Mouse (Mus musculus) liver, embryonic 16.5 days (tissue): ENCODE results near the gene Ccdc150. TPM values are rescaled to one million over a fixed set of nuclear protein-coding genes. Genes with fewer than 3 reads are reported as not detected.

ENCODE experiments used
- ATAC-seq: fragments of 200-750 bp; cut with Nextera tagmentation; 2 replicates; pipeline ENCODE4 v1.8.0; 2017; ENCODE audit warnings: low read depth, mild to moderate bottlenecking, moderate number of reproducible peaks, moderate library complexity
- H3K27ac ChIP-seq: fragments of 300-500 bp; sonication (generic); 2 replicates; pipeline ENCODE4 v1.5.1; 2014; ENCODE audit warnings: mild to moderate bottlenecking, low read length
- H3K27me3 ChIP-seq: fragments of 300-500 bp; sonication (generic); 2 replicates; pipeline ENCODE4 v1.6.1; 2014; ENCODE audit warnings: low read depth, low read length, mixed read lengths; ENCODE audit not compliant: control insufficient read depth, insufficient read depth
- H3K36me3 ChIP-seq: fragments of 300-500 bp; sonication (generic); 2 replicates; pipeline ENCODE4 v1.6.1; 2014; ENCODE audit warnings: mild to moderate bottlenecking; ENCODE audit not compliant: control insufficient read depth, insufficient read depth
- H3K4me1 ChIP-seq: fragments of 300-500 bp; sonication (generic); 2 replicates; pipeline ENCODE4 v1.6.1; 2014; ENCODE audit warnings: low read depth, low read length, mixed read lengths; ENCODE audit not compliant: control insufficient read depth
- H3K4me2 ChIP-seq: fragments of 300-500 bp; sonication (generic); 2 replicates; pipeline ENCODE4 v1.6.1; 2014; ENCODE audit warnings: low read depth, low read length, mixed read lengths
- H3K4me3 ChIP-seq: fragments of 300-500 bp; sonication (generic); 2 replicates; pipeline ENCODE4 v1.5.1; 2014; ENCODE audit warnings: low read depth, mild to moderate bottlenecking, low read length
- H3K9ac ChIP-seq: fragments of 300-500 bp; sonication (generic); 2 replicates; pipeline ENCODE4 v1.6.1; 2014; ENCODE audit warnings: low read depth, low read length
- H3K9me3 ChIP-seq: fragments of 300-500 bp; sonication (generic); replicated peaks from 2 replicates; pipeline ENCODE4 v1.6.1; 2016; ENCODE audit warnings: low read length; ENCODE audit not compliant: control insufficient read depth
- WGBS: fragments of 180-500 bp; shearing (Covaris S2); extraction: QIAGEN DNeasy Blood & Tissue Kit; methylation state at CpG from one replicate; pipeline ENCODE4 v1.1.7; 2014; ENCODE audit not compliant: insufficient replicate concordance; 5-methylcytosine and 5-hydroxymethylcytosine counted together
- polyA plus RNA-seq: library from polyadenylated mRNA; unstranded; fragments of >200 nt; fragmentation: Nextera tagmentation; extraction: Ambion mirVana; gene quantifications from 2 replicates; pipeline ENCODE4 v1.2.1, GENCODE M21; 2015

Gene Ccdc150
- polyA plus RNA-seq, 1 experiment from 2014 or later = 0.09 TPM

DNA sequence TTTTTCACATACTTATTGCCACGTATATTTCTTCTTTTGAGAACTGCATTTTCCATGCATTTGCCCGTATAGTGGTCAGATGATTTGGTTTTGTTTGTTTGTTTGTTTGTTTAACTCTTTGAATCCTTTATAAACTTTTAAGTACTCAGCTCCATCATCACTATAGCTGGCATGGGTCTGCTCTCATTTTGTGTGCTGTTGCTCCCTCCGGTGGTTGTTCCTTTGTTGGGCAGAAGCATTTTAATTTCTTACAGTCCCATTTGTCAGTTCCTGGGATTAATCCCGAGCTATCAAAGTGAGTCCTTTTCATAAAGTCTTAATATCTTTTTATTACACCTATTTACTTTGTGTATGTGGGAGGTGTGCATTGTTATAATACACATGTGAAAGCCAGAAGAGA lies 82.5 kb downstream of the Ccdc150 start:
- H3K4me3 ChIP-seq = no peak overlapping the region
- H3K9ac ChIP-seq = no peak overlapping the region
- no peak for ATAC-seq
- no peaks in the 10 kb centered on the region for H3K9me3 ChIP-seq
- no peaks in the 10 kb centered on the region for H3K4me1 ChIP-seq
- H3K36me3 ChIP-seq = no peaks in the 10 kb centered on the region
- 41% methylated on average over 4 of the region's 4 CpGs for WGBS
- H3K27me3 ChIP-seq = no peaks in the 10 kb centered on the region
- no peak overlapping the region for H3K4me2 ChIP-seq
- H3K27ac ChIP-seq = no peak overlapping the region

GRCm38 (mm10) chr1:54354786-54355185 lies 104.3 kb downstream of the Ccdc150 start:
- Histone ChIP-seq H3K9me3 (no peaks in the 10 kb centered on the region), H3K4me2 (no peak overlapping the region), H3K4me1 (no peaks in the 10 kb centered on the region), H3K9ac (no peak overlapping the region), H3K36me3 (no peaks in the 10 kb centered on the region), H3K27ac (no peak overlapping the region), H3K4me3 (no peak overlapping the region), H3K27me3 (no peaks in the 10 kb centered on the region)
- WGBS = 64% methylated on average over 4 of the region's 4 CpGs
- ATAC-seq = no peak

DNA sequence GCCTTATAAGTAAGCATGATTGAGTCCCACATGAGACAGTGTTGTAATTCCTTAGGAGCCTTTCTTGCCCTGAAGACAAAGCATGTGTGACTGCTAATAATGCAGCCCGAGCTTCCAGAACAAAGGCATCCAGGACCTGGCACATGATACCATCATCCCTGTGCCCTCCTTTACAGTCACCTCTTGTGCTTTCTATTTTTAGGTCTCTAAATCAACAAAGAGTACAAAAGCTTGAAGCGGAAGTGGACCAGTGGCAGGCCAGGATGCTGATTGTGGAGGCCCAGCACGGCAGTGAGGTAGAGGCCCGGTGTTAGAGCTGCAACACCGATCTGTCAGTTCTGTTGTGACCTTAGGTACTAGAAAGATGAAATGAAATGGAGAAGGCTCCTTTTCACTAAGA lies 105.0 kb downstream of the Ccdc150 start:
- H3K27ac ChIP-seq = no peak overlapping the region
- H3K4me2 ChIP-seq = no peak overlapping the region
- H3K9ac ChIP-seq = no peak overlapping the region
- H3K4me1 ChIP-seq = no peaks in the 10 kb centered on the region
- H3K4me3 ChIP-seq = no peak overlapping the region
- 57% methylated on average over 5 of the region's 5 CpGs for WGBS
- no peaks in the 10 kb centered on the region for H3K36me3 ChIP-seq
- H3K27me3 ChIP-seq = no peaks in the 10 kb centered on the region
- no peak for ATAC-seq
- no peaks in the 10 kb centered on the region for H3K9me3 ChIP-seq

DNA sequence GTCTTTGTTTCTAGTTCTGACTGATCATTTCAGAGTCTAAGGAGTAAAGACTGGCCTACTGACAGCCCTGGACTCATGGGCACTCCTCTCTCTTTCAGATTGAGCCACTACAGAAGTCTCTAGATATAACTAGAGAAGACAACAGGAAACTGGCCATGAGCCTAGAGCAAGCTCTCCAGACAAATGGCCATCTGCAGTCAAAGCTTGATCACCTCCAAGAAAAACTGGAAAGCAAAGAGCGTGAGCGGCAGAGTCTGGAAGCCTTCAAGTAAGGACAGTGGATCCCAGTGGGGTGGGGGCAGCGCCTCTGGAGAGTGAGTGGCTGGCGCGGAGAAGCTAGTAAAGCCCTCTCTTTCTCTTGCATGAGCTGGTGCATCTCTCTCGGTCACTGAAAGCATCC lies 106.1 kb downstream of the Ccdc150 start:
- Histone ChIP-seq H3K9me3 (no peaks in the 10 kb centered on the region), H3K4me2 (no peak overlapping the region), H3K4me1 (no peaks in the 10 kb centered on the region), H3K27me3 (no peaks in the 10 kb centered on the region), H3K36me3 (no peaks in the 10 kb centered on the region), H3K9ac (no peak overlapping the region), H3K4me3 (no peak overlapping the region), H3K27ac (no peak overlapping the region)
- no peak for ATAC-seq
- 75% methylated on average over 6 of the region's 6 CpGs for WGBS

GRCm38 (mm10) chr1:54377506-54378051 lies 127.1 kb downstream of the Ccdc150 start:
- Histone ChIP-seq H3K4me3 (no peak overlapping the region), H3K4me1 (no peaks in the 10 kb centered on the region), H3K9me3 (no peaks in the 10 kb centered on the region), H3K36me3 (no peaks in the 10 kb centered on the region), H3K9ac (no peak overlapping the region), H3K27me3 (no peaks in the 10 kb centered on the region), H3K27ac (no peak overlapping the region), H3K4me2 (no peak overlapping the region)
- ATAC-seq = no peak

DNA sequence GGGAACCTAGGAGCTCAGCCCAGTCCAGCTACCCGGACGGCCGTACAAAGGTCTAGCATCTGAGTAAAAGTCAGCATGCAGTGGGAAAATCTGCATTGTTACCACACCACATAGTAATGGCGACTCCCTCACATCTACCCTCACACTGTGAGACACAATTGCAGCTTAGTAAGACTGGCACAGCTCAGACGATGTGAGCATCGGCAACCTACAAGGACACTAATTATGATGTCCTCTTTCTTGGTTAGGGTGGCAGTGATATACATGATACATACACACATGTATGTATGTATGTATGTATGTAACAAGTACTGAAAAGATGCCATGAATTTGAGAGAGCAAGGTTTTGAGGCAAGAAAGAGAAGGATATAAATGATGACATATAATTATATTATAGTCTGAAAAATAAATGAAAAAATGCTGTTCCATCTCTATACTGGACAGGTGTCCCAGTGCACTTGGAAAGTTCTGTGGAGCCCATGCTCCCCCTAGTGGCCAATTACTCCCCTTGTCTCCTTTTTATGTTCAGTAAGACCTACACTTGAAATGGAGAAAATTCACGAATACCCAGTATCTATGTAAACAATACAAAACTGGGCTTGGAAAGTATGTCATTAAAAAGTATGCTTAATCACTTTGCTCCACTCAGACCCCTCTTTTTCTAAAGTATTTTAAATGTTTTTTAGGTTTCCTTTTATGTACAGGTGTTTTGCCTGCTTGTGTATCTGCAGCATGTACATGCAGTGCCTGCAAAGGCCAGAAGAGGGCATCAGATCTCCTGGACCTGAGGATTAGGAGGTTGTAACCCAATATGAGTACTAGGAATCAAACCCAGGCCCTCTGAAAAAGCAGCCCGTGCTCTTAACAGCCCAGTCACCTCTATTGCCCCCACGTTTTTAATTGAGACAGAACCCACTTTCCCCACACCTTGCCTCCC lies 130.8 kb downstream of the Ccdc150 start:
- H3K4me3 ChIP-seq = no peak overlapping the region
- ATAC-seq = no peak
- WGBS = 68% methylated on average over 9 of the region's 9 CpGs
- no peaks in the 10 kb centered on the region for H3K4me1 ChIP-seq
- H3K9me3 ChIP-seq = no peaks in the 10 kb centered on the region
- no peaks in the 10 kb centered on the region for H3K36me3 ChIP-seq
- no peak overlapping the region for H3K27ac ChIP-seq
- no peaks in the 10 kb centered on the region for H3K27me3 ChIP-seq
- H3K4me2 ChIP-seq = no peak overlapping the region
- no peak overlapping the region for H3K9ac ChIP-seq

GRCm38 (mm10) chr1:54384221-54384620 lies 133.7 kb downstream of the Ccdc150 start:
- H3K4me2 ChIP-seq = no peak overlapping the region
- H3K36me3 ChIP-seq = no peaks in the 10 kb centered on the region
- H3K4me1 ChIP-seq = no peaks in the 10 kb centered on the region
- no peaks in the 10 kb centered on the region for H3K27me3 ChIP-seq
- no peak overlapping the region for H3K9ac ChIP-seq
- WGBS = 49% methylated on average over 1 of the region's 1 CpGs
- no peak overlapping the region for H3K4me3 ChIP-seq
- H3K9me3 ChIP-seq = no peaks in the 10 kb centered on the region
- no peak overlapping the region for H3K27ac ChIP-seq
- no peak for ATAC-seq

GRCm38 (mm10) chr1:54402736-54403135 lies 152.3 kb downstream of the Ccdc150 start:
- H3K4me1 ChIP-seq = no peaks in the 10 kb centered on the region
- no peak overlapping the region for H3K27ac ChIP-seq
- ATAC-seq = no peak
- no peak overlapping the region for H3K4me3 ChIP-seq
- no peaks in the 10 kb centered on the region for H3K27me3 ChIP-seq
- H3K4me2 ChIP-seq = no peak overlapping the region
- no peak overlapping the region for H3K9ac ChIP-seq
- H3K36me3 ChIP-seq = peaks cover 8% of the 10 kb centered on the region
- H3K9me3 ChIP-seq = no peaks in the 10 kb centered on the region
